Mouse (Mus musculus) forebrain, embryonic 16.5 days (tissue): ENCODE results near the gene A230050P20Rik. TPM values are rescaled to one million over a fixed set of nuclear protein-coding genes. Genes with fewer than 3 reads are reported as not detected.

Experiments used
- ATAC-seq: fragments of 200-750 bp; cut with Nextera tagmentation; 2 replicates; pipeline ENCODE4 v1.8.0; 2017; ENCODE audit warnings: mild to moderate bottlenecking, moderate library complexity
- H3K27ac ChIP-seq: fragments of 300-500 bp; sonication (generic); 2 replicates; pipeline ENCODE4 v1.5.1; 2014; ENCODE audit warnings: low read length, control low read depth
- H3K27me3 ChIP-seq: fragments of 300-500 bp; sonication (generic); replicated peaks from 2 replicates; pipeline ENCODE4 v1.6.1; 2014; ENCODE audit warnings: low read length; ENCODE audit not compliant: control insufficient read depth, insufficient read depth
- H3K36me3 ChIP-seq: fragments of 300-500 bp; sonication (generic); 2 replicates; pipeline ENCODE4 v1.6.1; 2014; ENCODE audit not compliant: control insufficient read depth, insufficient read depth
- H3K4me1 ChIP-seq: fragments of 300-500 bp; sonication (generic); replicated peaks from 2 replicates; pipeline ENCODE4 v1.6.1; 2014; ENCODE audit warnings: low read length; ENCODE audit not compliant: control insufficient read depth, insufficient read depth
- H3K4me2 ChIP-seq: fragments of 300-500 bp; sonication (generic); 2 replicates; pipeline ENCODE4 v1.6.1; 2014; ENCODE audit warnings: mild to moderate bottlenecking, low read length, control low read depth
- H3K4me3 ChIP-seq: fragments of 300-500 bp; sonication (generic); replicated peaks from 2 replicates; pipeline ENCODE4 v1.5.1; 2014; ENCODE audit warnings: mild to moderate bottlenecking, low read length, control low read depth
- H3K9ac ChIP-seq: fragments of 300-500 bp; sonication (generic); replicated peaks from 2 replicates; pipeline ENCODE4 v1.6.1; 2014; ENCODE audit warnings: low read depth, low read length, control low read depth
- H3K9me3 ChIP-seq: fragments of 300-500 bp; sonication (generic); 2 replicates; pipeline ENCODE4 v1.6.1; 2016; ENCODE audit warnings: low read length; ENCODE audit not compliant: control insufficient read depth
- WGBS: fragments of 180-500 bp; shearing (Covaris S2); extraction: QIAGEN DNeasy Blood & Tissue Kit; methylation state at CpG from one replicate; pipeline ENCODE4 v1.1.7; 2014; 5-methylcytosine and 5-hydroxymethylcytosine counted together
- polyA plus RNA-seq: library from polyadenylated mRNA; unstranded; fragments of >200 nt; fragmentation: Nextera tagmentation; extraction: Ambion mirVana; gene quantifications from 2 replicates; pipeline ENCODE4 v1.2.1, GENCODE M21; 2015

A230050P20Rik gene
- polyA plus RNA-seq, 1 experiment from 2014 or later = 8.8 TPM

GRCm38 (mm10) chr9:20838931-20839330 lies 29.5 kb upstream of the A230050P20Rik start:
- Histone ChIP-seq H3K4me1 (no peaks in the 10 kb centered on the region), H3K9ac (no peak overlapping the region), H3K27ac (no peak overlapping the region), H3K27me3 (no peaks in the 10 kb centered on the region), H3K4me2 (no peak overlapping the region), H3K9me3 (no peaks in the 10 kb centered on the region), H3K4me3 (no peak overlapping the region), H3K36me3 (no peaks in the 10 kb centered on the region)
- no peak for ATAC-seq
- 48% methylated on average over 6 of the region's 6 CpGs for WGBS

DNA sequence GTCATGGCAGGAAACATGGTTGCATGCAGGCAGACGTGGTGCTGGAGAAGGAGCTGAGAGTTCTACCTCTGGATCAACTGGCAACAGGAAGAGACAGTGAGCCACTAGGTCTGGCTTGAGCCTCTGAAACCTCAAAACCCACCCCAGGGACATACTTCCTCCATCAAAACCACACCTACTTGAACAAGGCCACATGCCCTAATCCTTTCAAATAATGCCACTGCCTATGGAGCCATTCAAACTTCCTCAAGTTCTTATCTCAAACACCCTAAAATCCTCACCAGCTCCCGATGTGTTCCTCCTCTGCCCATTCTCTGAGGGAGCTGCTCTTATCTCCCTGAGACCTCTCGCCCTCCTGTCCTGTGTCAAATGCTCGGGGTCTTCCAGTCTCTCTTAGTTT lies 26.2 kb upstream of the A230050P20Rik start:
- H3K4me2 ChIP-seq = no peak overlapping the region
- H3K27me3 ChIP-seq = no peaks in the 10 kb centered on the region
- ATAC-seq = no peak
- H3K9ac ChIP-seq = no peak overlapping the region
- no peak overlapping the region for H3K4me3 ChIP-seq
- 67% methylated on average over 4 of the region's 4 CpGs for WGBS
- H3K36me3 ChIP-seq = no peaks in the 10 kb centered on the region
- no peak overlapping the region for H3K27ac ChIP-seq
- no peaks in the 10 kb centered on the region for H3K9me3 ChIP-seq
- no peaks in the 10 kb centered on the region for H3K4me1 ChIP-seq

- 22% methylated on average over 2 of the region's 2 CpGs for WGBS
These were observed 25.8 kb upstream of the A230050P20Rik start for GRCm38 (mm10) chr9:20842670-20843069.

GRCm38 (mm10) chr9:20850179-20850578 lies 18.3 kb upstream of the A230050P20Rik start:
- Histone ChIP-seq H3K27me3 (no peaks in the 10 kb centered on the region), H3K9me3 (no peaks in the 10 kb centered on the region), H3K9ac (no peak overlapping the region), H3K36me3 (no peaks in the 10 kb centered on the region), H3K4me2 (no peak overlapping the region), H3K4me3 (no peak overlapping the region), H3K4me1 (no peaks in the 10 kb centered on the region), H3K27ac (no peak overlapping the region)
- ATAC-seq = no peak
- 87% methylated on average over 2 of the region's 2 CpGs for WGBS

More at GRCm38 (mm10) chr9:20842670-20843069, 25.8 kb upstream of the A230050P20Rik start:
- H3K36me3 ChIP-seq = no peaks in the 10 kb centered on the region
- no peak for ATAC-seq
- H3K27me3 ChIP-seq = no peaks in the 10 kb centered on the region
- no peak overlapping the region for H3K4me3 ChIP-seq
- no peaks in the 10 kb centered on the region for H3K9me3 ChIP-seq
- no peak overlapping the region for H3K4me2 ChIP-seq
- no peaks in the 10 kb centered on the region for H3K4me1 ChIP-seq
- no peak overlapping the region for H3K9ac ChIP-seq
- no peak overlapping the region for H3K27ac ChIP-seq

DNA sequence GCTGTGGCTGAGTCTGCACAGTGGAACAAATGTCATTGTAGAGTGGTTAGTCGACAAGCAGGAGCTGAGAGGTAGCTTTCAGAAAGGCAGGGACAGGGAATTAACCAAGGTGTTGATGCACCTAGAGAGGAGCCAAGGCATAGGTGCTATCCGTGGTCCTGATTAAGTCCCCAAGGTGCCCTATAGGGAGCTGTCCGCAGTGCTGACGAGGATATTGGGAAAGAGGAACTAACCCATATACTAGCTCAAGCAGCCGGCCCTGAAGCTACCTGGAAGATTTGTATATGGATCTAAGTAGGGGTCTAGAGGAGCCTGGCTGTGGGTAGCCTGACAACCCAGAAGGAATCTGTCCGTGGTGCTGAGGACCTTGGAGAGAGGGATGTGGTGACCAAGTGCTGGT lies 11.3 kb upstream of the A230050P20Rik start:
- no peak for ATAC-seq
- 12% methylated on average over 6 of the region's 6 CpGs for WGBS
- no peaks in the 10 kb centered on the region for H3K9me3 ChIP-seq

DNA sequence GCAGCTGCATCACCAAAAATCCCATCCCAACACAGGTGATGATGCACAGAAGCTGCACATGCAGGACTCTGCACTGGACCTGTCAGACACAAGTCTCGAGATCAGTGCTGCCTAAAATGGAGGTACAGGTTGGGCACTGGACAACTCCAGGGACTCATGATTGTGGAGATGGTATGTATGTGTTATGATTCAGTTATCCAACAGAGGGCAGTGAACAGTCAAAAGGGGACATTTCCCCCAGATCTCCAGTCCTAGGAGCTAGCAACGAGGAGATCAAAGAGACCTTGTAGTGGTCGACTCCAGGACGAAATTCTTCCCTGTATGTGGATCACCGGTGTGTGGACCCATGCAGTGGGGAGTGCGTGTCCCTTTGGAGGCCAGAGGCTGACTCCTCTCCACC lies 8.5 kb upstream of the A230050P20Rik start:
- Histone ChIP-seq H3K27me3 (0 out of 2 replicates have a peak, but pooled peaks cover 2% of the 10 kb centered on the region), H3K9me3 (no peaks in the 10 kb centered on the region), H3K4me3 (no peak overlapping the region), H3K9ac (no peak overlapping the region), H3K4me2 (no peak overlapping the region), H3K4me1 (no peaks in the 10 kb centered on the region), H3K36me3 (no peaks in the 10 kb centered on the region), H3K27ac (no peak overlapping the region)
- no peak for ATAC-seq
- 60% methylated on average over 6 of the region's 6 CpGs for WGBS

More for the DNA sequence above, 11.3 kb upstream of the A230050P20Rik start:
- no peak overlapping the region for H3K4me2 ChIP-seq
- H3K36me3 ChIP-seq = no peaks in the 10 kb centered on the region
- H3K4me3 ChIP-seq = no peak overlapping the region
- no peak overlapping the region for H3K9ac ChIP-seq
- no peaks in the 10 kb centered on the region for H3K27me3 ChIP-seq
- H3K27ac ChIP-seq = no peak overlapping the region
- no peaks in the 10 kb centered on the region for H3K4me1 ChIP-seq

DNA sequence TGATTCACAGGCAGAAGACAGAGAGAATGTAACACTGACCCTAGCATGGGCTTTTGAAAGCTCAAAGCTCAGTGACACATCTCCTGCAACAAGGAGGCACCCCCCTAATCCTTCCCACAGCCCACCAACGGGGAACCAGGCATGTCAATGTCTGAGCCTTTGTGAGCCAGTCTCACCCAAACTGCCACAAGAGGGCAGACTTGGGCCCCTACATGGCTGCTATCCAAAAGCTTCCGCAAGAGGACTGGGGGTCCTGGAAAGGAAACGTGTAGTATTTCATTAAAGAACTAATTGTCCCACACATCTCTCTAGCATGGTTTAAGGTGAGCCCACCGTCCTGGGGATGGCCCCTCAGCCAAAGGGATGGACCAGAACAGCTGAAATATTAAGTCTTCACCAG lies 6.6 kb upstream of the A230050P20Rik start:
- no peaks in the 10 kb centered on the region for H3K4me1 ChIP-seq
- H3K4me2 ChIP-seq = no peak overlapping the region
- H3K36me3 ChIP-seq = no peaks in the 10 kb centered on the region
- H3K9me3 ChIP-seq = no peaks in the 10 kb centered on the region
- H3K27ac ChIP-seq = no peak overlapping the region
- H3K4me3 ChIP-seq = no peak overlapping the region
- H3K27me3 ChIP-seq = 0 out of 2 replicates have a peak, but pooled peaks cover 2% of the 10 kb centered on the region
- WGBS = 3% methylated on average over 4 of the region's 4 CpGs
- no peak for ATAC-seq
- no peak overlapping the region for H3K9ac ChIP-seq

DNA sequence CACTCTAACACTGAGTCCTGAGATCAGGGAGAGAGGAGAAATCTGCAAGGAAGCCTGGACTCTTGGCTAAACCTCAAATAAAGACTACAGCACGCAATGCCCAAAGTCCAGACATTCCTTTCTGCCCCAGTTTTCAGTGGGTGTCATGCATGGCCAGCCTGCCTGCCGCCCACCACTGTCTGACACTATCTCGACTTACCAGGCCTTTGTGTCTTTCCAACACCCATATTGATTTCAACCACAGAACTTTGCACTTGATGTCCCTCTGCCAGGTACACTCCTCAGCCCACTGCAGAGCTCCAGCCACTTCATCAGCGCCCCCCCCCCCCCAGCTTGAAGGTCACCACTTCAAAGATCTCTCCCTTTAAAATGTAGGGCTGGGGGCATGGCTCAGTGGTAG lies 6.2 kb upstream of the A230050P20Rik start:
- H3K36me3 ChIP-seq = no peaks in the 10 kb centered on the region
- peaks cover 2% of the 10 kb centered on the region; the same call in 1 of the 2 replicates for H3K27me3 ChIP-seq
- no peaks in the 10 kb centered on the region for H3K4me1 ChIP-seq
- H3K4me3 ChIP-seq = no peak overlapping the region
- H3K9ac ChIP-seq = no peak overlapping the region
- no peaks in the 10 kb centered on the region for H3K9me3 ChIP-seq
- H3K4me2 ChIP-seq = no peak overlapping the region
- no peak overlapping the region for H3K27ac ChIP-seq
- WGBS = 65% methylated on average over 4 of the region's 4 CpGs
- no peak for ATAC-seq

DNA sequence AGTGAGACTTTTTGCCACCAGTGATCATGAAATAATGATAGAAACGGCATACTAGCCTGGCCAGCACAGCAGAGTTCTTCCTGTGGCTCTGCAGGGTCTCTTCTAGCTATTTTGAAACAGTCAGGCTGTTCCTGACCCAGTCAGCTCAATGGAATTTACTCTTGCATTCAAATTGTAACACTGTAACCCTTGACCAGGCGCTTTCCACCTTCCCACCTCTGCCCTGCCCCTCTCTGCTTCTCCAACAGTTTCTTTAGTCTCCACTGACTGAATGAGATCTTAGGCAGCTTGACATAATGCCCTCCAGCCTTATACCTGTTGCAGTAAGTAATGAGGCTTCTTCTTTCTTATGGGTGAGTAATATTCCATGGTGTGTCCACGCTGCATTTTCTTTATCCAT lies 1.6 kb upstream of the A230050P20Rik start:
- H3K27me3 ChIP-seq = peaks cover 33% of the 10 kb centered on the region
- no peak overlapping the region for H3K4me2 ChIP-seq
- H3K27ac ChIP-seq = no peak overlapping the region
- ATAC-seq = no peak
- no peaks in the 10 kb centered on the region for H3K36me3 ChIP-seq
- no peaks in the 10 kb centered on the region for H3K9me3 ChIP-seq
- no peaks in the 10 kb centered on the region for H3K4me1 ChIP-seq
- H3K4me3 ChIP-seq = no peak overlapping the region
- no peak overlapping the region for H3K9ac ChIP-seq
- WGBS = 59% methylated on average over 3 of the region's 3 CpGs

DNA sequence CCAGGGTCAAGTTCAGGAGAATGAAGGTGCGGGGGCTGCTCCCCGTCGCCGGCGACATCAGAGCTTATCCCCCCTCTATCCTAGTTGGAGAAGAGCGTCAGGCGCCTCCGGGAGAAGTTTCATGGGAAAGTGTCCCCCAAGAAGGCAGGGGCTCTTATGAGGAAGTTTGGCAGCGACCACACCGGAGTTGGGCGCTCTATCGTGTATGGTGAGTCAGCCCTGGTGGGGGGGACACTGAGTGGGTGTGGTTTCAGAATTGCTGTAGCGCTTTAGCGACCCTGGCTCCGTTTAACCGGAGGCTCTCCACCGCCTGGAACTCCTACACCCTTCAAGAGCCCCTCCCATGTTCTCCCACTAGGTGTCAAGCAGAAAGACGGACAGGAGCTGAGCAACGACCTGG lies 804 bp downstream of the A230050P20Rik start:
- H3K27ac ChIP-seq = no peak overlapping the region
- WGBS = 9% methylated on average over 19 of the region's 19 CpGs
- H3K9ac ChIP-seq = no peak overlapping the region

More for the DNA sequence above, 804 bp downstream of the A230050P20Rik start:
- Histone ChIP-seq H3K9me3 (no peaks in the 10 kb centered on the region), H3K4me3 (peak overlapping the region; percentile 42; the same call in 1 of the 2 replicates), H3K36me3 (no peaks in the 10 kb centered on the region), H3K4me1 (no peaks in the 10 kb centered on the region), H3K27me3 (peaks cover 33% of the 10 kb centered on the region), H3K4me2 (peak overlapping the region; percentile 45)
- ATAC-seq = no peak
